Mouse (Mus musculus): ENCODE data around the gene S1pr4.
A peak's percentile ranks its signal among the peaks of the same experiment; 100 is the strongest.

S1pr4 gene

GRCm38 (mm10) chr10:81493601-81494220 is 6.2 kb downstream of the S1pr4 start:
- DNase-seq, result peak; percentile 49

DNA sequence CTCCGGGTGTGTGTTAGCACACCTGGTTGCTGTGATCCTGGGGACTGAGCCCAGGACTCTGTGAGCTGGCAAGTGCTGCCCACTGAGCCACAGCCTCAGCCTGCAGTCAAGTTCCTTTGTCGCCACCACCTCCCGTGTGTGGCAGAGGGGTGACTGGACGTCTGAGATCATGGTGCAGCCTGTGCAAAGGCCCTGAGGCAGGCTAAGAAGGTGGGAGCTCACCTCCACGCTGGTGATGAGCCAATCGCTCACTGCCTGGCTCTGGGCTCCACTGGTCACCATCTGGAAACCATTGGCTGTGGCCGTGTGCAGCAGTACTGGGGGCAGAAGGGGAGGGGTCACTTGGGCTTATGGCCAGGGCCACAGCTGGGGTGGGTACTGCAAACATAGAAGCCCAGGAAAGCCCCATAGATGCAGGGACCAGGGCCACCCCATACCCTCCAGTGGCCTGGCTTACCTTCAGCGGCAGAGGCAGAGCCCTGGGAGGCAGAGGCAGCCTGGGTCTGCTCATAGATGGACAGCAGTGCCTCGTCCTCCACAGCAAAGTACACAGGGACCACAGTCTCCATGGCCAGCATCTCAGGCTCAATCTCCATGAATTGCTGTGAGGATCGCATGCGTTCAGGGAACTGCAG is 7.2 kb downstream of the S1pr4 start:
- DNase-seq, result peak; percentile 36

- no peak for DNase-seq
These were observed 8.9 kb downstream of the S1pr4 start for GRCm38 (mm10) chr10:81491018-81491417.

GRCm38 (mm10) chr10:81489941-81490340 is 10.0 kb downstream of the S1pr4 start:
- no peak for DNase-seq

- no peak for DNase-seq
These were observed 11.9 kb downstream of the S1pr4 start for GRCm38 (mm10) chr10:81488081-81488480.

- no peak for DNase-seq
These were observed 13.4 kb downstream of the S1pr4 start for GRCm38 (mm10) chr10:81486496-81486895.

DNA sequence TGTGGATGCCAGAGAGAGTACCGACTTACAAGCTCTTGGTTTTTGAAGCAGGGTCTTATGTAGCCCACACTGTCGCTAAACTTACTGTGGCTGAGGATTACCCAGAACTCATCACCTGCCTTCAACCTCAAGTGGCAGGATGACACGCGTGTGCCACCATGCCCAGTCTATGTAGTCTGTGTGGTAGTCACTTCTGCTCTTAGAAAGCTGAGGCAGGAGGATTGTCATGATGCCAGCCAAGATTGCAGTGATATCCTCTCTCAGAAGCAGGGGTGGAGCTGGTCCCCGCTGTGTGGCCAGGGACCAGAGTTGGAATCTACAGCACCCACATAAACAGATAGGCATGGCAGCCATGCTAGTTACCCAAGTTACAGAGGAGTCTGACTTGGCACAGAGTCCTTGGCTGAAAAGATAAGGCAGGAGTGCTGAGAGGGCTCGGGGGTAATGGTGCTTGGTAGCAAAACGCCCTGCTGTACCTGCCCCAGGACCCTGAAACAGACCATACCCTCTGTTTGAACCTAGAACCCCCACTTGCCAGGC is 14.4 kb downstream of the S1pr4 start:
- no peak for DNase-seq

DNA sequence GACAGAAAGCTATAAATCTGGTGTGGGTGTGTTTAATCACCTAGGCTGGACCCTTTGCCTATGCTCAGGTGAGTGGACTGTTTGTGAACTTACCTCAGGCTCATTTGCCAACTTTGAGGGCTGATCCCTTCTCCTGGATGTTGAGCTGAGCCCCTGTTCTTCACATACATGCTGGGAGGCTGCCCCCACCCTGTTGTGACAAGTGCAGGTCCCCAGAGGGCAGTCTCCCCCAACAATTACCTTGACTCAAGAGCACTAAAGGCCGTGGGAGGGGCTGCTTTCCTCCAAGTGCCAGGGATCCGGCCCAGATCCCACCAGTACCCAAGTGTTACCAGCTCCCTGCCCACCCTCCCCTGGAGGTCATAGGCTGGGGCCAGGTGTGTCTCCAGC is 14.9 kb downstream of the S1pr4 start:
- no peak for DNase-seq

- DNase-seq, result no peak
These were observed 15.4 kb downstream of the S1pr4 start for GRCm38 (mm10) chr10:81484441-81485059.

DNA sequence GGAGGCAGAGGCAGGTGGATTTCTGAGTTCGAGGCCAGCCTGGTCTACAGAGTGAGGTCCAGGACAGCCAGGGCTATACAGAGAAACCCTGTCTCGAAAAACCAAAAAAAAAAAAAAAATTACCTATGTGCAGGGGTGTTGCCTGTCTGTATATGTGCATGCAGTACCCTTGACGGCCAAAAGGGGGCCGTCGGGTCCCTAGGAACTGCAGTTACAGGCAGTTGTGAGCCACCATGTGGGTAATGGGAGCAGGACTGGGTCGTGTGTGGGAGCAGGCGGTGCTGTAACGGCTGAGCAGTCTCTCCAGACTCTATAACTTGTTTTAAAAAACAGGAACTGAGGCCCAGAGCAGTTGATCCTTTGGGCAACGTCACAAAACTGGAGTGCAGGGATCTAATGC is 15.9 kb downstream of the S1pr4 start:
- DNase-seq, result peak; percentile 66

GRCm38 (mm10) chr10:81482533-81482889 is 17.4 kb downstream of the S1pr4 start, which contains the start of gene Celf5:
TSS of gene Celf5 (minus strand) at chr10:81482709.
- DNase-seq, result peak; percentile 78

DNA sequence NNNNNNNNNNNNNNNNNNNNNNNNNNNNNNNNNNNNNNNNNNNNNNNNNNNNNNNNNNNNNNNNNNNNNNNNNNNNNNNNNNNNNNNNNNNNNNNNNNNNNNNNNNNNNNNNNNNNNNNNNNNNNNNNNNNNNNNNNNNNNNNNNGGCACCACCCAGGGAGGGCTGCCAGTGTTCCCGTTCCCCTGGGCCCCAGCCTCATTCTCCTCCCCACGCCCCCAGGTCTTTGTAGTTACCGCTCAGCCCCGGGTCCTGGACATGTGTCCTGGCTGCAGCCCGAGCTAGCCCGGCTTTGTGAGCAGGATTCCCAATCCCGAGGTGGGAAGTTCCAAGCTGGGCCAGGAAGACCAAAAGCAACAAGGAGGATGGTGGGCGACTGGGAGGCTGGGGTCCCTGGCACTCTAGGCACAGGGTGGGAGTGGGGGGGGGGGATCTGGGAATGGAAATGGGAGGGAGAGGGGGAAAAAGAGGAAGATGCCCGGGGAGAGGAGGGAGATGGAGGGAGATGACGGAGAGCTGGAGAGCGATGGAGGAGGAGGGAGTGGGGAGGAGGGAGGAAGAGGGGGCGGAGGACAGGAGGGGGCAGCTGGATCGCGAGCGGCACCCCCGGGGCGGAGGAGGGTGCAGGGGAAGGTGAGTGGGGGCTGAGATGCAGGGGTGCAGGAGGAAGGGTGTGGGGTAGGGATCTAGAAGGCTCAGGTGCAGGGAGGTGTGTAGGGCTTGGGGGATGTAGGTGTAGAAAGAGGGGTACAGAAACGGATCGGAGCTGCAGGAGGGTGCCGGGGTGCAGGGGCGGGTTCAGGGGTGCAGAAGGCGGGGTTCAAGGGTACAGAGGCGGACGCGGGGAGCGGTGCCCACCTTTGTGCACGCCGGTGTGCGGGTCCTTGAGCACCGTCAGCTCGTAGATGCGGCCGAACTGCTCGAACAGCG is 18.1 kb downstream of the S1pr4 start:
- no peak for DNase-seq

DNA sequence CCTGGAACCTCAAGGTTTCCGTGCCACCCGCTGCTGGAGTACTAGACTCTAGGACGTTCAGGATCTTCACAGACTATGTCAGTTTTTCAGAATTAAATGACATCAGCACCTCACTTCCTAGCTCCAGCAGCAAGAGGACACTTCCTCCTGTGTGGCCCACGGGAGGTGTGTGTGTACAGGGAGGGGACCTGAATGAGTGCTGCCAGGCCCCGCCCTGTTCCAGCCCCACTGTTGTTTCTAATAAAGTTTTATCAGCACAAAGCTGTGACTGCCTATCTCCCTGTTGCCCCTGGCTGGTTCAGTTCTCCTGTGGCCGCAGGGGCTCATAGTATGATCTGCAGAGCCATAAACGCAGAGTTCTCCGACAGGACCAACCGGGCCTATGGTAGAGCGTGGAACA is 25.5 kb downstream of the S1pr4 start:
- no peak for DNase-seq

GRCm38 (mm10) chr10:81473003-81473451 is 26.9 kb downstream of the S1pr4 start:
- peak; percentile 68 for DNase-seq

DNA sequence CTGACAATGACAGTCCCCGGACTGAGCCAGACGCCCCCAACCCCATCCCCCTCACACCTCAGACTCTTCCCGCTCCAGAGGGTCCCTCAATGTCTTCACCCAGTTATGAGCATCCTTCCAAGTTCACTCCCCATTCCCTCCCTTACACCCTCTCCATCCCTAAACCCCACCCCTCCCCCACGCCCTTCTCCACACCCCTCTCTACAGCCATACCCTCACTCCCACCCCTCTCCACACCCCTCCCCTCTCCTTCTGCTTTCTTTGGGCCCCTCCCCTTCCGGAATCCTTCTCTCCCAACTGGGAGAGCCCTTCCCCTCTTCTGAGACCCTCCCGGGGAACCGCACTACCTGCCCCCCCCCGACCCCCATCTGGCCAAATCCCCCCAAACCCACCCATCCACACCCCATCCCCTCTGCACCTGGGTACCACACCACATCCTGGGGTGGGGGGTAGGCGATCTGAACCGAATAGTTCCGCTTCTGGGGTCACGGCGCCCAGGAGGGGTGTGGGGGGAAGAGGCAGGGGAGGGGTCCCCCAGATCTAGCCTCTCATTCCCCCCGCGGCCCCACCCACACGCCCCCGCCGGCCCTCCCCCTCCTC is 27.4 kb downstream of the S1pr4 start:
- DNase-seq, result no peak

DNA sequence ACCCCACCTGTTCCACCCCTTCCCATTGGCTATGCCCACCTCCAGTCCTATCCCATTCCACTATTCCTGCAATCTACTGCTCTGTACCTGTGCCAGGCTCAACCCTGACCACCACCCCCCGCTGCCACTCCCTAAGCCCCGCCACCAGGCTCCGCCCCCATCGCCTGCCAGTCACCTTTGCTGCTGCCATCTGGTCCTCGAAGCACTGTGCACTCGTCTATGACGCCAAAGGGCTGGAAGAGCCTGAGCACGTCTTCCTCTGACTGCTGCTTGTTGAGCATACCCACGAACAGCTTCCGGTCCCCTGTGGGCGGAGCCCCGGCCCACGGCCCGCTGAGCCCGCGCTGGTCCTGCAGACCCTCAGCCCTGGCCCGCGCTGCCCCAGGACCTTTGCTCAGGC is 29.5 kb downstream of the S1pr4 start:
- no peak for DNase-seq

- DNase-seq, result no peak
These were observed 30.7 kb downstream of the S1pr4 start for GRCm38 (mm10) chr10:81469253-81469652.

DNA sequence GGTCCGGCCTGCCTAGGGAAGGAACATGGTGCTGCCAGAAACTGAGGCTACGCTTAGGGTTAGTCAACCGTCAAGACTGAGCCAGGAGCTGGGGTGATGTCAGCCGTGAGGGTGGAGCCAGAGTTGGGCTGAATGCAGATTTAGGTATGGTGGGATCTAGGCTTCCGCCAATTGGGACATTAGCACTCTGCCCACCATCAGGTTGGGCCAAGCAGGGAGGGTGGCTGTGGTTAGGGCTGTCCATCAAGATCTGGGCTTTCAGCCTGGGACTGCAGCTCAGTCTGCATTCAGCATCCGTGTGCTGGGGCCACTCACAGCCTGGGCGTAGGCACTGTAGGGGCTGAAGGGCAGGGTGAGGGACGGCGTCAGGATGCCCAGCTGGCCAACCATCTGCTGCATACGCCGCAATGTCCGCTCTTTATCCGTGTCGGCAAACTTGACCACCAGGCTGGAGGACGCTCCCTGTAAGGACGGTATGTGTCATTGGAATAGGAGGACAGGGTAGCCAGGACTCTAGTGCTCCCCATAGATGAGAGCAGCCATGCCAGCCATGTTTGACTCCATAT is 32.2 kb downstream of the S1pr4 start:
- no peak for DNase-seq

DNA sequence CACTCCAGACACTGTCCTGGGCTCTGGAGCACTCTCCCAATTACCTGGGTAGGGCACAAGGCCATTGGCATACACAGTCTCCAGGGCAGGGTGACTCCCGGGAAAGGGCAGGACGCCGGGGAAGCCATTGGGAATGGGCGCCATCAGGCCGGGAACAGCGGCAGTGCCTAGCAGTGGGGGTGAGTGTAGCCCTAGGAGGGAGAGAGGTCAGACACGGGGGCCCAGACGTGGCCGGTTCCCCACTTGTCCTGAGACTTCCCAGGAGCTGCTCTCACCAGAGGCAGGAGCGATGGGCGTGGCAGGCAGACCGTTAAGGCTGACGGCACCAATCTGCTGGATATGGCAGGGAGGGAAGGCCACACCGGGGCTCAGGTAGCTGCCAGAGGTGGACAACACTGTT is 33.1 kb downstream of the S1pr4 start:
- DNase-seq, result no peak

DNA sequence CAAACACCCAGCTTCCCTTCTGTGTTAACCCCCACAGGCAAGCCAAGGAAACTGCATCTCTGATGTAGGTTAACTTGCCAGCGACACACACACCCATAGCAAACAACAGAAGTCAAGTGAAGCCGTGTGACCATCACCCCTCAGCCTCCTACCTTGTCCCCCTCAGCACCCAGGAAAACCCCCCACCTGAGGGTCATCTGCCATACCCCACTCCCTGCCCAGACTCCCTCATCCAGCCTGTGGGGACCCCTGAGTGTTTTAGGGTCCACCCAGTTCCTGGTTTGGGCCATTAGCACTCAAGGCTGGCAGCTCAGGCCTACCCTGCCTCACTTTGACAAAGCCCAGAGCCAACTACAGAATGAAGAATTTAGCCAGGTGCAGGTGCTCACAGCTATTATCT is 33.9 kb downstream of the S1pr4 start:
- DNase-seq, result no peak

- DNase-seq, result no peak
These were observed 34.7 kb downstream of the S1pr4 start for GRCm38 (mm10) chr10:81465265-81465645.
